Mouse (Mus musculus) erythroblast, embryonic 14.5 days (primary cell): ENCODE results near the gene Fbxo31. TPM values are rescaled to one million over a fixed set of nuclear protein-coding genes. Genes with fewer than 3 reads are reported as not detected.
"Not testable (repeated sequence)": the region's sequence is repeated elsewhere in the genome, so short reads cannot be mapped to it uniquely, and the experiment has no call there.

Experiments used
- H3K27me3 ChIP-seq: 2 replicates; pipeline ENCODE4 v1.6.1; 2012; ENCODE audit warnings: inconsistent platforms; ENCODE audit not compliant: control insufficient read depth
- H3K36me3 ChIP-seq: 2 replicates; pipeline ENCODE4 v1.6.1; 2012; ENCODE audit warnings: mild to moderate bottlenecking, inconsistent platforms; ENCODE audit not compliant: control insufficient read depth
- H3K4me1 ChIP-seq: 2 replicates; pipeline ENCODE4 v1.6.1; 2012; ENCODE audit warnings: inconsistent platforms; ENCODE audit not compliant: control insufficient read depth
- H3K4me3 ChIP-seq: replicated peaks from 2 replicates; pipeline ENCODE3; 2012; ENCODE audit warnings: moderate library complexity, mild to moderate bottlenecking, inconsistent platforms
- H3K9me3 ChIP-seq: 2 replicates; pipeline ENCODE4 v1.6.1; 2012; ENCODE audit warnings: low read length, inconsistent platforms, mixed read lengths; ENCODE audit not compliant: control insufficient read depth
- GATA1 ChIP-seq: IDR thresholded peaks from 2 replicates; pipeline ENCODE4 v1.6.1; 2012; ENCODE audit warnings: low read length, inconsistent platforms, mixed read lengths
- TAL1 ChIP-seq: IDR thresholded peaks from 3 replicates; pipeline ENCODE4 v1.6.1; 2012; ENCODE audit warnings: low read length, inconsistent platforms, mixed read lengths
- polyA plus RNA-seq: library from polyadenylated mRNA; stranded (reverse); fragments of >175 nt; gene quantifications from 2 replicates; pipeline ENCODE4 v1.2.3, GENCODE M21; 2012

Fbxo31 gene
- polyA plus RNA-seq, 1 experiment, result 1.6 TPM

- Histone ChIP-seq H3K36me3 (peaks cover 30% of the 10 kb centered on the region), H3K27me3 (no peaks in the 10 kb centered on the region), H3K4me3 (no peak overlapping the region)
Observed at GRCm38 (mm10) chr8:121603801-121604200, 25.2 kb upstream of the Fbxo31 start.

GRCm38 (mm10) chr8:121602860-121603259 lies 24.3 kb upstream of the Fbxo31 start:
- TF ChIP-seq TAL1, result no peak
- TF ChIP-seq GATA1, result peak; percentile 49
- H3K9me3 ChIP-seq, result no peaks in the 10 kb centered on the region
- H3K27me3 ChIP-seq, result no peaks in the 10 kb centered on the region
- peaks cover 36% of the 10 kb centered on the region for H3K36me3 ChIP-seq
- H3K4me1 ChIP-seq, result no peaks in the 10 kb centered on the region
- H3K4me3 ChIP-seq, result no peak overlapping the region

More at GRCm38 (mm10) chr8:121603801-121604200, 25.2 kb upstream of the Fbxo31 start:
- H3K9me3 ChIP-seq, result no peaks in the 10 kb centered on the region
- TF ChIP-seq TAL1, result no peak
- H3K4me1 ChIP-seq, result no peaks in the 10 kb centered on the region

- Histone ChIP-seq H3K4me3 (no peak overlapping the region), H3K36me3 (peaks cover 41% of the 10 kb centered on the region), H3K9me3 (no peaks in the 10 kb centered on the region), H3K4me1 (no peaks in the 10 kb centered on the region), H3K27me3 (no peaks in the 10 kb centered on the region)
- no peak for TF ChIP-seq TAL1
Observed at GRCm38 (mm10) chr8:121602411-121602810, 23.8 kb upstream of the Fbxo31 start.

- no peaks in the 10 kb centered on the region for H3K4me1 ChIP-seq
- H3K9me3 ChIP-seq, result no peaks in the 10 kb centered on the region
- no peak for TF ChIP-seq GATA1
- TF ChIP-seq TAL1, result no peak
- H3K27me3 ChIP-seq, result no peaks in the 10 kb centered on the region
- peaks cover 66% of the 10 kb centered on the region for H3K36me3 ChIP-seq
- no peak overlapping the region for H3K4me3 ChIP-seq
Observed at GRCm38 (mm10) chr8:121599842-121600241, 21.2 kb upstream of the Fbxo31 start.

- Histone ChIP-seq H3K27me3 (no peaks in the 10 kb centered on the region), H3K9me3 (no peaks in the 10 kb centered on the region), H3K36me3 (peaks cover 67% of the 10 kb centered on the region), H3K4me3 (no peak overlapping the region), H3K4me1 (peaks cover 3% of the 10 kb centered on the region)
- no peak for TF ChIP-seq GATA1
- TF ChIP-seq TAL1, result no peak
Observed at GRCm38 (mm10) chr8:121598892-121599291, 20.3 kb upstream of the Fbxo31 start.

GRCm38 (mm10) chr8:121598190-121598589 lies 19.6 kb upstream of the Fbxo31 start:
- Histone ChIP-seq H3K4me1 (peaks cover 4% of the 10 kb centered on the region), H3K4me3 (no peak overlapping the region), H3K36me3 (peaks cover 72% of the 10 kb centered on the region), H3K27me3 (no peaks in the 10 kb centered on the region), H3K9me3 (no peaks in the 10 kb centered on the region)
- TF ChIP-seq TAL1, result no peak
- TF ChIP-seq GATA1, result no peak

- not testable (repeated sequence) for H3K27me3 ChIP-seq, H3K9me3 ChIP-seq, H3K4me1 ChIP-seq, H3K4me3 ChIP-seq
- H3K36me3 ChIP-seq, result peaks cover 77% of the 10 kb centered on the region
Observed at GRCm38 (mm10) chr8:121597492-121597891, 18.9 kb upstream of the Fbxo31 start.

- Histone ChIP-seq H3K36me3 (peaks cover 75% of the 10 kb centered on the region), H3K4me1 (peaks cover 37% of the 10 kb centered on the region), H3K4me3 (no peak overlapping the region), H3K27me3 (no peaks in the 10 kb centered on the region), H3K9me3 (no peaks in the 10 kb centered on the region)
- TF ChIP-seq GATA1 (no peak), TAL1 (no peak)
Observed at GRCm38 (mm10) chr8:121593983-121594382, 15.4 kb upstream of the Fbxo31 start.

- H3K36me3 ChIP-seq, result peaks cover 71% of the 10 kb centered on the region
Observed at GRCm38 (mm10) chr8:121593293-121593692, 14.7 kb upstream of the Fbxo31 start.

GRCm38 (mm10) chr8:121591178-121592066 lies 12.8 kb upstream of the Fbxo31 start:
- peaks cover 53% of the 10 kb centered on the region for H3K36me3 ChIP-seq
- H3K27me3 ChIP-seq, result no peaks in the 10 kb centered on the region
- TF ChIP-seq TAL1 (no peak), GATA1 (no peak)
- peaks cover 62% of the 10 kb centered on the region for H3K4me1 ChIP-seq
- H3K9me3 ChIP-seq, result no peaks in the 10 kb centered on the region
- peak overlapping the region; percentile 100 for H3K4me3 ChIP-seq

More at GRCm38 (mm10) chr8:121593293-121593692, 14.7 kb upstream of the Fbxo31 start:
- Histone ChIP-seq H3K4me3 (no peak overlapping the region), H3K9me3 (no peaks in the 10 kb centered on the region), H3K4me1 (peaks cover 44% of the 10 kb centered on the region), H3K27me3 (no peaks in the 10 kb centered on the region)
- no peak for TF ChIP-seq TAL1
- TF ChIP-seq GATA1, result no peak
